Mouse (Mus musculus): ENCODE data around the gene Nppb.

Nppb gene

DNA sequence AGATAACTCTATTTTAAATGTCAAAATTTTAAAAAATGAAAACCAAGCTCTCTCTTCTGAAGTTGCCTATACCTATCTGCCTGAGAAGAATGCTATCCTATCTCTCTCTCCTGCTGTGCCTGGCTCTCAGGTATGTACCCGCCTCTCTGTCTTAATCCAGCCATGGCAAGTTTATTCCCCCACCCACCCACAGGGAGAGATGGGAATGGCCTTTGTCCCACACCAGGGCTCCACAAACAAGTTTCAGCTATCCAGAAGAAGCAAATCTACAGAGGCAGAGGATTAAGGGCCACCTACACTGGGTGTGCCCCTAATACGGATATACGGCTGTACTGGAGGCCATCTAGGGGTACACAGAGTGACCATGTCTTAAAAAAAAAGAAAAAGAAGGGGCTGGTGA, 49.9 kb downstream of the Nppb start:
- DNase-seq (ENCODE audit: inconsistent age in 2 of 2, low spot score in 1 of 2), result no peak
